Mouse (Mus musculus): ENCODE results near the gene Tekt5. TPM values are rescaled to one million over a fixed set of nuclear protein-coding genes. Genes with fewer than 3 reads are reported as not detected.

The Tekt5 gene
- polyA plus RNA-seq, 1 experiment from 2014 or later, result 0.11 TPM

- no peaks in the 10 kb centered on the region for H3K36me3 ChIP-seq (replicated peaks; ENCODE audit: control insufficient read depth, insufficient read depth, low read depth, low read length)
- no peak overlapping the region for H3K27ac ChIP-seq (replicated peaks; ENCODE audit: low read depth, low read length)
- no peaks in the 10 kb centered on the region for H3K4me1 ChIP-seq (ENCODE audit: control insufficient read depth, insufficient read depth, low read length)
- no peaks in the 10 kb centered on the region for H3K27me3 ChIP-seq (ENCODE audit: control insufficient read depth, insufficient read depth, low read length)
- H3K9ac ChIP-seq (replicated peaks; ENCODE audit: low read length), result no peak overlapping the region
- 80% methylated on average over 6 of the region's 6 CpGs for WGBS
- H3K4me2 ChIP-seq (ENCODE audit: low read depth, low read length), result no peak overlapping the region
- ATAC-seq (replicated peaks; ENCODE audit: insufficient number of reproducible peaks, low FRiP score, low TSS enrichment, low read depth) (no peak), DNase-seq (ENCODE audit: low spot score) (no peak)
- H3K4me3 ChIP-seq (ENCODE audit: low read depth, low read length), result no peak overlapping the region
- no peaks in the 10 kb centered on the region for H3K9me3 ChIP-seq (replicated peaks; ENCODE audit: control insufficient read depth, low read length)
Observed at GRCm38 (mm10) chr16:10359241-10359640, 36.0 kb downstream of the Tekt5 start.

GRCm38 (mm10) chr16:10358010-10358934 is 37.0 kb downstream of the Tekt5 start:
- peak; percentile 84 for DNase-seq (ENCODE audit: low spot score)
- no peaks in the 10 kb centered on the region for H3K27me3 ChIP-seq (ENCODE audit: control insufficient read depth, insufficient read depth, low read length)
- H3K9me3 ChIP-seq (replicated peaks; ENCODE audit: control insufficient read depth, low read length), result no peaks in the 10 kb centered on the region
- no peaks in the 10 kb centered on the region for H3K4me1 ChIP-seq (ENCODE audit: control insufficient read depth, insufficient read depth, low read length)
- peak; percentile 82 for ATAC-seq (replicated peaks; ENCODE audit: insufficient number of reproducible peaks, low FRiP score, low TSS enrichment, low read depth)
- H3K4me2 ChIP-seq (ENCODE audit: low read depth, low read length), result peak overlapping the region; percentile 35
- 0 out of 2 replicates have a peak overlapping the region, but pooled peaks have one; percentile 2 for H3K4me3 ChIP-seq (ENCODE audit: low read depth, low read length)
- no peaks in the 10 kb centered on the region for H3K36me3 ChIP-seq (replicated peaks; ENCODE audit: control insufficient read depth, insufficient read depth, low read depth, low read length)
- no peak overlapping the region for H3K9ac ChIP-seq (replicated peaks; ENCODE audit: low read length)
- no peak overlapping the region for H3K27ac ChIP-seq (replicated peaks; ENCODE audit: low read depth, low read length)
- WGBS, result 16% methylated on average over 30 of the region's 30 CpGs

- no peak overlapping the region for H3K9ac ChIP-seq (replicated peaks; ENCODE audit: low read length)
- no peak for DNase-seq (ENCODE audit: low spot score)
- H3K36me3 ChIP-seq (replicated peaks; ENCODE audit: control insufficient read depth, insufficient read depth, low read depth, low read length), result no peaks in the 10 kb centered on the region
- H3K4me1 ChIP-seq (ENCODE audit: control insufficient read depth, insufficient read depth, low read length), result no peaks in the 10 kb centered on the region
- H3K27ac ChIP-seq (replicated peaks; ENCODE audit: low read depth, low read length), result no peak overlapping the region
- no peaks in the 10 kb centered on the region for H3K9me3 ChIP-seq (replicated peaks; ENCODE audit: control insufficient read depth, low read length)
- no peak overlapping the region for H3K4me2 ChIP-seq (ENCODE audit: low read depth, low read length)
- ATAC-seq (replicated peaks; ENCODE audit: insufficient number of reproducible peaks, low FRiP score, low TSS enrichment, low read depth), result no peak
- H3K4me3 ChIP-seq (ENCODE audit: low read depth, low read length), result no peak overlapping the region
- H3K27me3 ChIP-seq (ENCODE audit: control insufficient read depth, insufficient read depth, low read length), result no peaks in the 10 kb centered on the region
Observed at GRCm38 (mm10) chr16:10355004-10355403, 40.3 kb downstream of the Tekt5 start.

GRCm38 (mm10) chr16:10351050-10351636 is 44.1 kb downstream of the Tekt5 start:
- H3K4me1 ChIP-seq (ENCODE audit: control insufficient read depth, insufficient read depth, low read length), result no peaks in the 10 kb centered on the region

GRCm38 (mm10) chr16:10349876-10350275 is 45.4 kb downstream of the Tekt5 start:
- Histone ChIP-seq H3K36me3 (replicated peaks; ENCODE audit: control insufficient read depth, insufficient read depth, low read depth, low read length) (no peaks in the 10 kb centered on the region), H3K4me2 (ENCODE audit: low read depth, low read length) (no peak overlapping the region), H3K9ac (replicated peaks; ENCODE audit: low read length) (no peak overlapping the region), H3K27me3 (ENCODE audit: control insufficient read depth, insufficient read depth, low read length) (no peaks in the 10 kb centered on the region), H3K4me1 (ENCODE audit: control insufficient read depth, insufficient read depth, low read length) (no peaks in the 10 kb centered on the region), H3K9me3 (replicated peaks; ENCODE audit: control insufficient read depth, low read length) (no peaks in the 10 kb centered on the region), H3K27ac (replicated peaks; ENCODE audit: low read depth, low read length) (no peak overlapping the region), H3K4me3 (ENCODE audit: low read depth, low read length) (no peak overlapping the region)
- 84% methylated on average over 10 of the region's 10 CpGs for WGBS
- no peak for ATAC-seq (replicated peaks; ENCODE audit: insufficient number of reproducible peaks, low FRiP score, low TSS enrichment, low read depth)
- DNase-seq (ENCODE audit: low spot score), result no peak

More at GRCm38 (mm10) chr16:10351050-10351636, 44.1 kb downstream of the Tekt5 start:
- no peak overlapping the region for H3K4me3 ChIP-seq (ENCODE audit: low read depth, low read length)
- no peak for DNase-seq (ENCODE audit: low spot score)
- no peaks in the 10 kb centered on the region for H3K27me3 ChIP-seq (ENCODE audit: control insufficient read depth, insufficient read depth, low read length)
- 57% methylated on average over 9 of the region's 9 CpGs for WGBS
- no peak overlapping the region for H3K9ac ChIP-seq (replicated peaks; ENCODE audit: low read length)
- no peak for ATAC-seq (replicated peaks; ENCODE audit: insufficient number of reproducible peaks, low FRiP score, low TSS enrichment, low read depth)
- H3K4me2 ChIP-seq (ENCODE audit: low read depth, low read length), result no peak overlapping the region
- no peaks in the 10 kb centered on the region for H3K36me3 ChIP-seq (replicated peaks; ENCODE audit: control insufficient read depth, insufficient read depth, low read depth, low read length)
- no peaks in the 10 kb centered on the region for H3K9me3 ChIP-seq (replicated peaks; ENCODE audit: control insufficient read depth, low read length)
- H3K27ac ChIP-seq (replicated peaks; ENCODE audit: low read depth, low read length), result no peak overlapping the region

- no peak for ATAC-seq (replicated peaks; ENCODE audit: insufficient number of reproducible peaks, low FRiP score, low TSS enrichment, low read depth)
- 73% methylated on average over 5 of the region's 5 CpGs for WGBS
- Histone ChIP-seq H3K36me3 (replicated peaks; ENCODE audit: control insufficient read depth, insufficient read depth, low read depth, low read length) (no peaks in the 10 kb centered on the region), H3K27me3 (ENCODE audit: control insufficient read depth, insufficient read depth, low read length) (no peaks in the 10 kb centered on the region), H3K4me1 (ENCODE audit: control insufficient read depth, insufficient read depth, low read length) (no peaks in the 10 kb centered on the region), H3K27ac (replicated peaks; ENCODE audit: low read depth, low read length) (no peak overlapping the region), H3K4me3 (ENCODE audit: low read depth, low read length) (no peak overlapping the region), H3K4me2 (ENCODE audit: low read depth, low read length) (no peak overlapping the region), H3K9me3 (replicated peaks; ENCODE audit: control insufficient read depth, low read length) (no peaks in the 10 kb centered on the region), H3K9ac (replicated peaks; ENCODE audit: low read length) (no peak overlapping the region)
- no peak for DNase-seq (ENCODE audit: low spot score)
Observed at GRCm38 (mm10) chr16:10349436-10349835, 45.9 kb downstream of the Tekt5 start.

- Histone ChIP-seq H3K4me1 (ENCODE audit: control insufficient read depth, insufficient read depth, low read length) (no peaks in the 10 kb centered on the region), H3K27me3 (ENCODE audit: control insufficient read depth, insufficient read depth, low read length) (no peaks in the 10 kb centered on the region), H3K9ac (replicated peaks; ENCODE audit: low read length) (no peak overlapping the region), H3K27ac (replicated peaks; ENCODE audit: low read depth, low read length) (no peak overlapping the region), H3K36me3 (replicated peaks; ENCODE audit: control insufficient read depth, insufficient read depth, low read depth, low read length) (no peaks in the 10 kb centered on the region), H3K9me3 (replicated peaks; ENCODE audit: control insufficient read depth, low read length) (no peaks in the 10 kb centered on the region), H3K4me2 (ENCODE audit: low read depth, low read length) (no peak overlapping the region), H3K4me3 (ENCODE audit: low read depth, low read length) (no peak overlapping the region)
- 83% methylated on average over 7 of the region's 7 CpGs for WGBS
- ATAC-seq (replicated peaks; ENCODE audit: insufficient number of reproducible peaks, low FRiP score, low TSS enrichment, low read depth) (no peak), DNase-seq (ENCODE audit: low spot score) (no peak)
Observed at GRCm38 (mm10) chr16:10347551-10347950, 47.7 kb downstream of the Tekt5 start.

GRCm38 (mm10) chr16:10341110-10341509 is 54.2 kb downstream of the Tekt5 start:
- no peak overlapping the region for H3K9ac ChIP-seq (replicated peaks; ENCODE audit: low read length)
- 71% methylated on average over 4 of the region's 4 CpGs for WGBS
- no peak for ATAC-seq (replicated peaks; ENCODE audit: insufficient number of reproducible peaks, low FRiP score, low TSS enrichment, low read depth)
- no peaks in the 10 kb centered on the region for H3K36me3 ChIP-seq (replicated peaks; ENCODE audit: control insufficient read depth, insufficient read depth, low read depth, low read length)
- no peak overlapping the region for H3K27ac ChIP-seq (replicated peaks; ENCODE audit: low read depth, low read length)
- DNase-seq (ENCODE audit: low spot score), result no peak
- no peak overlapping the region for H3K4me2 ChIP-seq (ENCODE audit: low read depth, low read length)
- no peaks in the 10 kb centered on the region for H3K4me1 ChIP-seq (ENCODE audit: control insufficient read depth, insufficient read depth, low read length)
- no peaks in the 10 kb centered on the region for H3K9me3 ChIP-seq (replicated peaks; ENCODE audit: control insufficient read depth, low read length)
- no peak overlapping the region for H3K4me3 ChIP-seq (ENCODE audit: low read depth, low read length)
- H3K27me3 ChIP-seq (ENCODE audit: control insufficient read depth, insufficient read depth, low read length), result no peaks in the 10 kb centered on the region
